Mouse (Mus musculus) B cell, adult 62 days (primary cell): ENCODE data around the gene Olfr597. TPM values are rescaled to one million over a fixed set of nuclear protein-coding genes. Genes with fewer than 3 reads are reported as not detected.

Source experiments
- total RNA-seq: library from RNA; stranded (reverse); gene quantifications from 4 replicates; pipeline ENCODE4 v1.2.4, GENCODE M21; 2023

The Olfr597 gene
- total RNA-seq: not detected in 4 replicates

DNA sequence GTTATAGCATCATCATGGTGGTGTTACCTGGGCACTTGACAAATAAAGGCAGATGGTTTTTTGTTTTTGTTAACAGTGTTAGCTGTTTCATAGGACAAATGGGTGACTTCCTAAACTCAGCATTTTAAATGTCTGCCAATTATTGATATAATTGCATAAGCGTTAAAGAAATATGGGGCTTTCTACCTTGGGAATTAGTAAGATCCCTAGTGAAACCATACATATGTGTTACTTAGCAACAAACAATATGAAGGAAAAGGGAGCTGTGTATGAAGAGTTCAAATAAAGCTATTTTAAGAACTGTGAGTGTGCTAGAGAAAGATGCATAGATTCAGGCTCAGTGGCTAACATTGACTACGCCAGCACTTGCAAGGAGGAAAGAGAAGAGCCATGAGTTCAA lies at the start of gene Olfr597:
Gene Olfr597, plus strand, starts transcription at position 301 of the 400 bp plus-strand sequence.

DNA sequence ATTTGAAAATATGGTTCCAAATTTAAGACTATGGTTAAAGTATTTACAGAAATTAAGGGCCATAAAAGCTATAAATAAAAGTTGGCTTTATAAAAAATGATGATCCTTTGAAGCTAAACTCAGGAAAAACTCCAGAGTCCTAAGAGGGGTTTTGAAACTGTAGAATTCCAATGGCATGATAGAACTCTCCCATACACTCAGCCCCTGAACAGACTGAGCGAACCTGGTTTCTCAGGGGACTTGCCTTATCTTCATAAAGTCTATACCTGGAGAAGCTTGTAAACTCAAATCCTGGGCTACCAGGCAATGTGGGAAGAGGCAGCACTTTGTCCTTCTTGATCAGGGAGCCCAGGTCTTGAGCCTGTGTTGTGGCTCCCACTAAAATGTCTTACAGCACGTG lies 10.8 kb upstream of the Olfr597 start, which contains the start of gene Olfr596:
Gene Olfr596, plus strand, starts transcription at position 301 of the 400 bp plus-strand sequence.

GRCm38 (mm10) chr7:103323268-103323667 lies 7.2 kb downstream of the Olfr597 start, which contains the start of gene Olfr598:
Olfr598 (plus strand) TSS chr7:103323568.

GRCm38 (mm10) chr7:103335617-103336016 lies 19.5 kb downstream of the Olfr597 start, which contains the start of gene Olfr599:
Olfr599 (plus strand) TSS chr7:103335917.

GRCm38 (mm10) chr7:103349569-103349968 lies 33.5 kb downstream of the Olfr597 start, which contains the start of gene Olfr600:
Olfr600 (minus strand) TSS chr7:103349669.

DNA sequence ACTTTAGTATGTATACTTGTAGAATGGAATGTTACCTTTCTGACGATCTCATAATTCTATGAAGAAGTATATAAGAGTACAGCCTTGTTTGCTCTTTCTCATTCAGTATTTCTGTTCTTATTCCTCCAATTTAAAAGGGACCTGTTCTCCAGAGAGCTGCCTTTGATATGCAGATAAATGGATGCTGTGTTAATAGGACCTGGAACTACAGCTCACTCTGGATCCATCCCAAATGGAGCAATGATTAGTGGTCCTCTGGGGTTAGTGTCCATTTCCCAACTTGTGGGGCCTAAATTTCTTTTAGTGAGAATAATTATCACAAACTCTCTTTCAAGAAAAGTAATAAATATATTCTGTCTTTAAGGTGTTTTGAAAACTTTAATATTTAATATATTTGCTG lies 46.4 kb downstream of the Olfr597 start, which contains the start of gene Olfr601:
Gene Olfr601, minus strand, starts transcription at position 101 of the 400 bp plus-strand sequence.

Other genes with a start within 250 kb of the Olfr597 start
- gene Olfr584, start 234.4 kb upstream of the Olfr597 start, total RNA-seq: not detected in 4 replicates
- not detected in 4 replicates for gene Olfr585, start 218.6 kb upstream of the Olfr597 start, total RNA-seq
- gene Olfr586, start 190.7 kb upstream of the Olfr597 start, total RNA-seq: not detected in 4 replicates
- not detected in 4 replicates for gene Olfr588-ps1, start 175.4 kb upstream of the Olfr597 start, total RNA-seq
- not detected in 4 replicates for gene Olfr589, start 160.0 kb upstream of the Olfr597 start, total RNA-seq
- not detected in 4 replicates for gene Olfr591, start 138.0 kb upstream of the Olfr597 start, total RNA-seq
- gene Olfr592, start 131.5 kb upstream of the Olfr597 start, total RNA-seq: not detected in 4 replicates
- not detected in 4 replicates for gene Olfr593, start 104.5 kb upstream of the Olfr597 start, total RNA-seq
- gene Olfr594, start 99.3 kb upstream of the Olfr597 start, total RNA-seq: not detected in 4 replicates
- not detected in 4 replicates for gene Usp17ld, start 63.8 kb upstream of the Olfr597 start, total RNA-seq
- gene Olfr596, start 10.7 kb upstream of the Olfr597 start, total RNA-seq: not detected in 4 replicates
- gene Olfr598, start 7.3 kb downstream of the Olfr597 start, total RNA-seq: not detected in 4 replicates
- not detected in 4 replicates for gene Olfr599, start 19.6 kb downstream of the Olfr597 start, total RNA-seq
- not detected in 4 replicates for gene Olfr600, start 33.4 kb downstream of the Olfr597 start, total RNA-seq
- not detected in 4 replicates for gene Olfr601, start 46.3 kb downstream of the Olfr597 start, total RNA-seq
- gene Olfr603, start 69.9 kb downstream of the Olfr597 start, total RNA-seq: not detected in 4 replicates
- gene Usp17lc, start 98.8 kb downstream of the Olfr597 start, total RNA-seq: not detected in 4 replicates
- not detected in 4 replicates for gene Olfr605, start 129.1 kb downstream of the Olfr597 start, total RNA-seq
- gene Olfr606, start 132.7 kb downstream of the Olfr597 start, total RNA-seq: not detected in 4 replicates
- not detected in 4 replicates for gene Olfr607, start 147.8 kb downstream of the Olfr597 start, total RNA-seq
- gene Olfr608, start 153.6 kb downstream of the Olfr597 start, total RNA-seq: not detected in 4 replicates
- not detected in 4 replicates for gene Olfr609, start 181.7 kb downstream of the Olfr597 start, total RNA-seq
- gene Olfr610, start 195.8 kb downstream of the Olfr597 start, total RNA-seq: not detected in 4 replicates
- gene Olfr611, start 204.5 kb downstream of the Olfr597 start, total RNA-seq: not detected in 4 replicates
- not detected in 4 replicates for gene Olfr612, start 226.4 kb downstream of the Olfr597 start, total RNA-seq
- not detected in 4 replicates for gene Olfr613, start 231.8 kb downstream of the Olfr597 start, total RNA-seq
- not detected in 4 replicates for gene Olfr615, start 239.8 kb downstream of the Olfr597 start, total RNA-seq